Mouse (Mus musculus) heart, postnatal 36 days (tissue): Measurements from ENCODE around the gene Vmn1r17. TPM values are rescaled to one million over a fixed set of nuclear protein-coding genes. Genes with fewer than 3 reads are reported as not detected.
"Not testable (repeated sequence)": the region's sequence is repeated elsewhere in the genome, so short reads cannot be mapped to it uniquely, and the experiment has no call there.

Source experiments
- DNase-seq, 2 experiments: peaks; one replicate each; pipeline ENCODE4 v3.0.0; 2021 to 2022
- intact Hi-C: fragments of 180-260 bp; cut with DNase I; formaldehyde crosslinking; loops from one replicate; pipeline ENCODE4 v1.15.1; 2025
- total RNA-seq, 2 experiments: library from RNA; stranded (reverse); gene quantifications; 2 replicates each; pipeline ENCODE4 v1.2.3; 2021

Vmn1r17 gene
- total RNA-seq: not detected

GRCm38 (mm10) chr6:57363627-57364026 lies at the start of gene Vmn1r17:
Vmn1r17 (minus strand) TSS chr6:57363727.
- intact Hi-C loops: loop anchor here (5.0 kb wide), 1 partner anchor 1109 kb away; no protein-coding TSS in a partner anchor
- DNase-seq: no peak

- DNase-seq, intact Hi-C loops: not testable (repeated sequence)
Observed at GRCm38 (mm10) chr6:57403480-57403879, 40.0 kb upstream of the Vmn1r17 start, which contains the start of gene Vmn1r19. Vmn1r19 (plus strand) TSS chr6:57403780.

- intact Hi-C loops: no loop called here
- no peak for DNase-seq
Observed at GRCm38 (mm10) chr6:57395683-57396082, 32.2 kb upstream of the Vmn1r17 start, which contains the start of gene Vmn1r18. Vmn1r18 (minus strand) TSS chr6:57395783.

- DNase-seq: no peak
- intact Hi-C loops: no loop called here
Observed at GRCm38 (mm10) chr6:57367496-57367895, 4.0 kb upstream of the Vmn1r17 start.

GRCm38 (mm10) chr6:57365866-57366265 lies 2.3 kb upstream of the Vmn1r17 start:
- DNase-seq, intact Hi-C loops: not testable (repeated sequence)

- intact Hi-C loops: no loop called here
Observed at GRCm38 (mm10) chr6:57356864-57357263, 6.7 kb downstream of the Vmn1r17 start.

GRCm38 (mm10) chr6:57329394-57329793 lies 34.1 kb downstream of the Vmn1r17 start, which contains the start of gene Vmn1r16:
Vmn1r16 (minus strand) TSS chr6:57329494.
- DNase-seq: no peak
- intact Hi-C loops: no loop called here

More at GRCm38 (mm10) chr6:57356864-57357263, 6.7 kb downstream of the Vmn1r17 start:
- DNase-seq: no peak

GRCm38 (mm10) chr6:57326176-57326575 lies 37.4 kb downstream of the Vmn1r17 start:
- intact Hi-C loops: no loop called here
- no peak for DNase-seq

Other genes with a start within 250 kb of the Vmn1r17 start
- not detected for gene Vmn1r11, start 230.3 kb downstream of the Vmn1r17 start, total RNA-seq
- not detected for gene Vmn1r12, start 206.8 kb downstream of the Vmn1r17 start, total RNA-seq
- gene Vmn1r13, start 160.4 kb downstream of the Vmn1r17 start, total RNA-seq: not detected
- not detected for gene Vmn1r14, start 132.0 kb downstream of the Vmn1r17 start, total RNA-seq
- not detected for gene Vmn1r15, start 105.8 kb downstream of the Vmn1r17 start, total RNA-seq
- not detected for gene Vmn1r16, start 34.2 kb downstream of the Vmn1r17 start, total RNA-seq
- not detected for gene Vmn1r18, start 32.1 kb upstream of the Vmn1r17 start, total RNA-seq
- gene Vmn1r19, start 40.1 kb upstream of the Vmn1r17 start, total RNA-seq: not detected
- gene Vmn1r20, start 65.2 kb upstream of the Vmn1r17 start, total RNA-seq: not detected
- 10 to 100 TPM; 83.9 to 90.1 TPM for gene Ppm1k, start 171.7 kb upstream of the Vmn1r17 start, total RNA-seq
- gene Herc6, start 217.3 kb upstream of the Vmn1r17 start, total RNA-seq: 1 to 10 TPM; 2.9 to 4.9 TPM